Mouse (Mus musculus) liver, embryonic 14.5 days (tissue): ENCODE measurements around the gene Axin1. TPM values are rescaled to one million over a fixed set of nuclear protein-coding genes. Genes with fewer than 3 reads are reported as not detected.

Source experiments
- ATAC-seq: fragments of 200-750 bp; cut with Nextera tagmentation; 2 replicates; pipeline ENCODE4 v1.8.0; 2017; ENCODE audit warnings: moderate number of reproducible peaks, mild to moderate bottlenecking, moderate library complexity; ENCODE audit not compliant: insufficient read depth
- DNase-seq, 3 experiments: peaks; one replicate each; pipeline ENCODE4 v3.0.0-alpha.2; 2012 to 2013; ENCODE audit warnings: low read depth in 3 of 3, low spot score in 3 of 3
- H3K27ac ChIP-seq: fragments of 300-500 bp; sonication (generic); 2 replicates; pipeline ENCODE4 v1.5.1; 2014; ENCODE audit warnings: moderate library complexity, mild to moderate bottlenecking, control low read depth, inconsistent platforms
- H3K27me3 ChIP-seq: fragments of 300-500 bp; sonication (generic); 2 replicates; pipeline ENCODE4 v1.6.1; 2014; ENCODE audit warnings: mild to moderate bottlenecking, low read length, moderate library complexity; ENCODE audit not compliant: control insufficient read depth, insufficient read depth
- H3K36me3 ChIP-seq: fragments of 300-500 bp; sonication (generic); replicated peaks from 2 replicates; pipeline ENCODE4 v1.6.1; 2014; ENCODE audit warnings: low read depth; ENCODE audit not compliant: control insufficient read depth, insufficient read depth
- H3K4me1 ChIP-seq, 2 experiments: fragments of 200-500 bp in 1 of 2; fragments of 300-500 bp in 1 of 2; sonication (generic) in 1 of 2; replicated peaks; 2 replicates each; pipeline ENCODE4 v1.6.1; 2012 to 2014; ENCODE audit warnings: antibody characterized with exemption in 1 of 2, inconsistent platforms in 1 of 2, low read length in 1 of 2; ENCODE audit not compliant: control insufficient read depth in 2 of 2, insufficient read depth in 2 of 2
- H3K4me2 ChIP-seq: fragments of 300-500 bp; sonication (generic); 2 replicates; pipeline ENCODE4 v1.6.1; 2014; ENCODE audit warnings: low read depth, mild to moderate bottlenecking, control low read depth, moderate library complexity
- H3K4me3 ChIP-seq, 2 experiments: fragments of 200-500 bp in 1 of 2; fragments of 300-500 bp in 1 of 2; sonication (generic) in 1 of 2; 2 replicates each; pipeline ENCODE4 v1.5.1; 2012 to 2014; ENCODE audit warnings: low read depth in 2 of 2, low read length in 2 of 2, mild to moderate bottlenecking in 2 of 2, control low read depth in 1 of 2, inconsistent platforms in 1 of 2, moderate library complexity in 1 of 2; ENCODE audit not compliant: insufficient read depth in 1 of 2
- H3K9ac ChIP-seq: fragments of 300-500 bp; sonication (generic); replicated peaks from 2 replicates; pipeline ENCODE4 v1.6.1; 2014; ENCODE audit warnings: mild to moderate bottlenecking, control low read depth, moderate library complexity
- H3K9me3 ChIP-seq: fragments of 300-500 bp; sonication (generic); 2 replicates; pipeline ENCODE4 v1.6.1; 2016; ENCODE audit warnings: low read length, mixed read lengths; ENCODE audit not compliant: control insufficient read depth
- CTCF ChIP-seq: IDR thresholded peaks from 2 replicates; pipeline ENCODE4 v1.5.1; 2016; ENCODE audit warnings: antibody characterized with exemption, low read depth, control low read depth
- EP300 ChIP-seq: IDR thresholded peaks from 2 replicates; pipeline ENCODE4 v1.6.1; 2016; ENCODE audit warnings: antibody characterized with exemption, low read depth
- WGBS: fragments of 180-500 bp; shearing (Covaris S2); extraction: QIAGEN DNeasy Blood & Tissue Kit; methylation state at CpG from one replicate; pipeline ENCODE4 v1.1.7; 2014; ENCODE audit not compliant: insufficient replicate concordance; 5-methylcytosine and 5-hydroxymethylcytosine counted together
- polyA plus RNA-seq, 2 experiments: library from polyadenylated mRNA; depleted of rRNA in 1 of 2; stranded (reverse) in 1 of 2; unstranded in 1 of 2; fragments of >200 nt; fragmentation: Nextera tagmentation in 1 of 2; extraction: Ambion mirVana in 1 of 2; gene quantifications; 2 replicates each; pipeline versions ENCODE4 v1.2.1 to v1.2.3; 2012 to 2014

Axin1 gene
- polyA plus RNA-seq, 2 experiments, result 3.8 to 8.7 TPM

- peaks cover 25 to 30% of the 10 kb centered on the region in 2 experiments for H3K4me1 ChIP-seq
- WGBS, result 2% methylated on average over 30 of the region's 30 CpGs
Measured at GRCm38 (mm10) chr17:26203321-26203811, 64.9 kb downstream of the Axin1 start.

GRCm38 (mm10) chr17:26204766-26205165 is 66.3 kb downstream of the Axin1 start:
- DNase-seq (no peak), ATAC-seq (no peak)
- H3K9me3 ChIP-seq, result no peaks in the 10 kb centered on the region
- no peak overlapping the region for H3K27ac ChIP-seq
- WGBS, result 32% methylated on average over 11 of the region's 11 CpGs
- H3K4me2 ChIP-seq, result no peak overlapping the region
- TF ChIP-seq CTCF (no peak), EP300 (no peak)
- peaks cover 36% of the 10 kb centered on the region for H3K27me3 ChIP-seq
- no peak overlapping the region for H3K4me3 ChIP-seq
- peaks cover 18% of the 10 kb centered on the region in 2 experiments for H3K4me1 ChIP-seq
- no peaks in the 10 kb centered on the region for H3K36me3 ChIP-seq
- no peak overlapping the region for H3K9ac ChIP-seq

More at GRCm38 (mm10) chr17:26203321-26203811, 64.9 kb downstream of the Axin1 start:
- ATAC-seq, result no peak
- H3K36me3 ChIP-seq, result no peaks in the 10 kb centered on the region
- no peak for DNase-seq
- peaks cover 36% of the 10 kb centered on the region for H3K27me3 ChIP-seq
- no peak overlapping the region for H3K27ac ChIP-seq
- TF ChIP-seq CTCF (no peak), EP300 (no peak)
- H3K9ac ChIP-seq, result peak overlapping the region; percentile 7; the same call in 1 of the 2 replicates
- peak overlapping the region; percentile 38 to 50 for H3K4me3 ChIP-seq
- peak overlapping the region; percentile 74 for H3K4me2 ChIP-seq
- no peaks in the 10 kb centered on the region for H3K9me3 ChIP-seq

GRCm38 (mm10) chr17:26206392-26206791 is 67.9 kb downstream of the Axin1 start:
- WGBS, result 27% methylated on average over 1 of the region's 1 CpGs
- H3K4me2 ChIP-seq, result no peak overlapping the region
- no peak for TF ChIP-seq CTCF
- no peak for TF ChIP-seq EP300

GRCm38 (mm10) chr17:26207686-26208085 is 69.2 kb downstream of the Axin1 start, which contains the start of gene Arhgdig:
TSS of gene Arhgdig (minus strand) at chr17:26207786.
- no peaks in the 10 kb centered on the region for H3K9me3 ChIP-seq
- no peak within 1 kb of the TSS for H3K9ac ChIP-seq
- TF ChIP-seq CTCF (no peak), EP300 (no peak)
- DNase-seq (no peak), ATAC-seq (no peak)
- no peak within 1 kb of the TSS for H3K4me3 ChIP-seq
- H3K4me2 ChIP-seq, result no peak within 1 kb of the TSS
- H3K4me1 ChIP-seq, result peaks cover under 1% of the 10 kb centered on the region in 2 experiments
- 78% methylated on average over 12 of the region's 12 CpGs for WGBS
- no peak within 1 kb of the TSS for H3K27ac ChIP-seq
- no peaks in the 10 kb centered on the region for H3K36me3 ChIP-seq
- H3K27me3 ChIP-seq, result peaks cover 24% of the 10 kb centered on the region

More at GRCm38 (mm10) chr17:26206392-26206791, 67.9 kb downstream of the Axin1 start:
- no peak overlapping the region for H3K27ac ChIP-seq
- DNase-seq, result no peak
- H3K27me3 ChIP-seq, result peaks cover 31% of the 10 kb centered on the region
- ATAC-seq, result no peak
- no peaks in the 10 kb centered on the region for H3K9me3 ChIP-seq
- H3K4me1 ChIP-seq, result peaks cover 13% of the 10 kb centered on the region in 2 experiments
- H3K9ac ChIP-seq, result no peak overlapping the region
- H3K36me3 ChIP-seq, result no peaks in the 10 kb centered on the region
- no peak overlapping the region for H3K4me3 ChIP-seq

GRCm38 (mm10) chr17:26212241-26212640 is 73.8 kb downstream of the Axin1 start:
- Histone ChIP-seq H3K4me1 (no peaks in the 10 kb centered on the region), H3K4me2 (no peak overlapping the region), H3K27ac (no peak overlapping the region), H3K36me3 (no peaks in the 10 kb centered on the region), H3K9me3 (no peaks in the 10 kb centered on the region), H3K9ac (no peak overlapping the region), H3K4me3 (no peak overlapping the region), H3K27me3 (no peaks in the 10 kb centered on the region)
- ATAC-seq, result no peak
- WGBS, result 83% methylated on average over 7 of the region's 7 CpGs
- no peak for DNase-seq
- no peak for TF ChIP-seq EP300
- no peak for TF ChIP-seq CTCF
